Mouse (Mus musculus) left cerebral cortex, postnatal 4 days (tissue): ENCODE results near the gene Cpn2. TPM values are rescaled to one million over a fixed set of nuclear protein-coding genes. Genes with fewer than 3 reads are reported as not detected.

Experiments
- DNase-seq: peaks from one replicate; pipeline ENCODE4 v3.0.0-alpha.2; 2022
- intact Hi-C: fragments of 180-260 bp; cut with DNase I; formaldehyde crosslinking; loops from one replicate; pipeline ENCODE4 v1.15.1; 2025
- total RNA-seq, 2 experiments: library from RNA; stranded (reverse); gene quantifications; 2 replicates each; pipeline ENCODE4 v1.2.3; 2021

Cpn2 gene
- total RNA-seq, 2 experiments from 2014 or later: not detected

- DNase-seq: peak; percentile 20
- intact Hi-C loops: no loop called here
Measured at GRCm38 (mm10) chr16:30282844-30283495, 15.7 kb upstream of the Cpn2 start, which contains the start of gene Lrrc15. Lrrc15 (minus strand) TSS chr16:30283256.

GRCm38 (mm10) chr16:30280676-30281297 lies 13.5 kb upstream of the Cpn2 start:
- intact Hi-C loops: no loop called here
- DNase-seq: no peak

- intact Hi-C loops: no loop called here
- peak; percentile 38 for DNase-seq
Measured at GRCm38 (mm10) chr16:30278406-30278805, 11.1 kb upstream of the Cpn2 start.

DNA sequence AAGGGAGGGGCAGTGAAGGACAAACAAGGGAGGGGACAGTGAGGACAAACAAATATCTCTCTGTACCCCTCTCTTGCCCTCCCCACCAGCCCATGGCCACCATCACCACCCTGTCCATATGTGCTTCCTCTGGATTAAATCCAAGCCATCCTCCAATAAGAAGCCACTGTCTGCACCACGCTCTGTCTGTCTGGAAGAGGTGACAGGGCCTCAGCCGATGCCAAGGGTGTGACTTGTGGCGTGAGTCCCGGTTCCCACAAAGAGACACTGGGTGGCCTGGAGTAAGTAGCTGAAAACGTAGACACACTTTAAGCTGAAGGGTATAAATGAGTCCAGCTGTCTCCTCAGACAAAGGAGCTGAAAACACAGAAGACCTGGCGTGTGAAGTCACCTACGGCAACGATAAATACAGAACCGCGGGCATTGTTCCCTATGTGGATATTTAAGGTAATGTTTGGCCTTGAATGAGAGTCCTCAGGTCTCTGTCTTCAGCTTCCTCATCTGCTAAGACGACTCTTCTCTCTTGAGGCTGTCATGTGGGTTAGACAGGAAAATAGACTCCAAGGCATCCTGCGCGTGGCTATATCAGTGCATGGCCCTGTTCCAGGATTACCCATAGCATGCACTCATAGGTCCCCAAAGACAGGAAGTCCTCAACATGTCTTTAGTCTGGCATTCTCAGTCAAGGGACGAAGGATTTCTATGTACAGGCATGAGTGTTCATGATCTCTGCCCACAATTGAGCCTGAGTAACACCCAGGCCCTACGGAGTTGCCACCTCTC lies 8.4 kb upstream of the Cpn2 start:
- intact Hi-C loops: no loop called here
- DNase-seq: peak; percentile 32

DNA sequence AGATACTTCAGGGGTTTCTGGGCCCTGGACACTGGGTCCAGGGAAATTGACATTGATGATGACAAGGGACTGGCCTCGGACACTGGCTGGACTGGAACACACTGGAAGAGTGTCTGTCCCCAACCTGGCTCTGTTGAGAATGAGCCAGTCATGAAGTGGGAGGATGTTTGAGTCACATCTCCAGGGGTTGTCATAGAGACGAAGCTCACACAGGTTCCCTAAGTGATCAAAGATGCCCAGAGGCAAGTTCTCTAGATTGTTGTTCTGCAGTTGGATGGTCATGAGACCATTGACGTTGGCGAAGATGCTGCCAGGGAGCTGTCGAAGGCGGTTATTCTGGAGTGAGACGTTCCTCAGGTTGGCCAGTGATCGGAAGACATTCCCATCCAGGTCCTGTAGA lies 5.8 kb upstream of the Cpn2 start:
- intact Hi-C loops: no loop called here
- no peak for DNase-seq

- intact Hi-C loops: no loop called here
- no peak for DNase-seq
Measured at GRCm38 (mm10) chr16:30271941-30272595, 4.8 kb upstream of the Cpn2 start.

DNA sequence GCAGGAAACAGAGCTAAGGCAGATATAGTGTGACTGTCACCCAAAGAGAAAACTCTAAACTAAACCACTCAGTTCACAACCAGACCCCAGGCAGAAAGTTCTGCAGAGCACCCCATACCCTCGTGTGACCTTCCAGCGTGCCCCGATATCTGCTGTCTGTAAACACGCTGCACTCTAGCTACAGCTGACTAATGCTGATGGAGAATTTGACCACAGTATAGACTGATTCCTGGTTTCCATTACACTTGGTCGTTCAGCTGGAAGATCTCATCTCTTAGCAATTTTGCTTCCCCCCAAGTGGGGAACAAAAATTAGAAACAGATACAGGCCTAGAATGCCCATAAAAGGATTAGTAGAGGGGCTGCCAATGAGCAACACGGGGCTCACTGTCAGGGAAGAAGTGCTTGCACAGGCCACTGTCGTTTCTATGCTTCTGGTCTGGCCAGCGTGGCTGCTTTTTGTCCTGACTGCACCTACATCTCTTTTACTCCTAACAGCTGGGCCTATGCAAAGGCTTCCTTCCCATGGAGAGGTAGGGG lies 4.0 kb upstream of the Cpn2 start:
- no peak for DNase-seq
- intact Hi-C loops: no loop called here

DNA sequence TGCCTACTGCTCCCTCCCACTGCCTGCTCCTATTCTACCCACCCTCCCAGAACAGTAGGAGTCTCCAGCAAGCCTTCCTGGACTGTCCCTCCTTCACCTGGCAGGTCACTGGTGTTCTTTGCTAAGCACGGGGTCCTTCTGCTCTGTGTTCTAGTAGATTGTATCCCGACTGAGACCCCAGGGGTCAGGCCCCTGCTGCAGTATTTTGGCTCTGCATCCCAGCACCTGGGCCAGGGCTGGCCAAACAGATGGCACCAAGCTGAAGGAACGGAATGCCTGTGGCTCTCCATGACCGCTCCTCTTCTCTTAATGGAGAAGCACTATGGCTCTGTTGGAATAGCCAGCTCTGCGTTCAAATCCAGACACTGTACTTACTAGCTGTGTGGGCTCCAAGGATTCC lies 738 bp downstream of the Cpn2 start:
- peak; percentile 39 for DNase-seq
- intact Hi-C loops: no loop called here

DNA sequence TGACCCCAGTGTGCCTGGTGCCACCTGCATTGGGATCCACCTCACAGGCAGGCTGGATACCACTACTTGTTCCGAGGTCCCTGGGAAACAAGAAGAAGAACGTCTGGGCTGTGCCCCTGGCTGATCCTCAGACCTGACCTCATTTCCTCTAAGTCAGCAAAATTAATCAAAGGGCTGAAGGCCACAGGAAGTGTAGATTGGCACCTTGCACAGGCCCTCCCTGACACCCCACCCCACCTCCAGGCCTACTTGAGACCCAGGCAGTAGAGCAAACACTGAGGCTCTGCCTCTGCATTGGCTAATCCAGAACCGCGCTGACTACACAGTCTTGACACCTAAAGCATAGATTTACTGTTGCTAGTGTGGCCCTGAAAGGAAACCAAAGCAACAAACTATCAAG lies 1.7 kb downstream of the Cpn2 start:
- intact Hi-C loops: no loop called here
- no peak for DNase-seq

- intact Hi-C loops: no loop called here
- no peak for DNase-seq
Measured at GRCm38 (mm10) chr16:30263156-30263555, 4.1 kb downstream of the Cpn2 start.

GRCm38 (mm10) chr16:30262664-30263063 lies 4.6 kb downstream of the Cpn2 start:
- peak; percentile 72 for DNase-seq
- intact Hi-C loops: no loop called here

- intact Hi-C loops: no loop called here
- no peak for DNase-seq
Measured at GRCm38 (mm10) chr16:30262157-30262556, 5.1 kb downstream of the Cpn2 start.

DNA sequence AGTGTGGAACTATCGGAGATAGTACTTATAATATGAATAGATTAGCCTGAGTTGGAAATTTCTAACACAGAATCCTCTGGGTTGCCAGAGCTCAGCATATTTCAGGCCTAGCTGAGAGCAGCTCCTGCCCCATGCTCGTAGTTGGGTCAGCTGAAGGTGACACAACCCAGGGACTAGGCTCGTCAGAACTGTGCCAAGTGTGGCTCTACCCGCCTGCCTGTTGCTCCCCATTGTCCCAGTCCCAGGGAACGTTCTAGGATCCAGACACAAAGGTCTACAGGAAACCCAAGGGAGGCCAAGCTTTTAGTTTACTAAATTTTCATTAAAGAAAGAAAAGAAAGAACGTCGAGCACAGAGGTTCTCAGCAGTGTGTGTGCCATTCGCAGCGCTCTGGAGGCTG lies 6.0 kb downstream of the Cpn2 start:
- no peak for DNase-seq
- intact Hi-C loops: no loop called here

DNA sequence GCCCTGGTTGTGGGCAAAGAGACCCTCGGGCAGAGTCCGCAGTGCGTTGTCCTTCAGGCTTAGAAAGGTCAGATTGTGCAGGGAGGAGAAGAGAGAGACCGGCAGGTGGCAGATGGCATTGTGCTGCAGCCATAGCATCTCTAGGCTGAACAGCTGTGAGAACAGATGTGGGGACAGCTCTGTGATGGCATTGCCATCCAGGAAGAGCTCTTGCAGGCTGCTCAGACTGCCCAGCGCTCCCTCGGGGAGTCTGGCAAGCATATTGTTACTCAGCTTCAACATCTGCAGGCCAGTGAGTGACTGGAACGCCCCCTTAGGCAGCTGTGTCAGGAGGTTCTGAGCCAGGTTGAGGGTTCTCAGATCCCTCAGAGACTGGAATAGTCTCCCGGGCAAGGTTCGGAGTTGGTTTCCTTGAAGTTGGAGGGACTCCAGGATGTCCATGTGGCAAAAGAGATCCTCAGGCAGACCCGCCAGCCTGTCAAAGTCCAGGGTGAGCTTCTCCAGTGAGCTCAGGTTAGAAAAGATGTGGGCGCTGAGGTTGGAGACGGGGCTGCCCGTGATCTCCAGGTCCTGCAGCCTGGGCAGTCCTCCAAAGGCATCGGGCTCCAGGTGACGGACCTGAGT lies 7.2 kb downstream of the Cpn2 start:
- no peak for DNase-seq
- intact Hi-C loops: no loop called here

DNA sequence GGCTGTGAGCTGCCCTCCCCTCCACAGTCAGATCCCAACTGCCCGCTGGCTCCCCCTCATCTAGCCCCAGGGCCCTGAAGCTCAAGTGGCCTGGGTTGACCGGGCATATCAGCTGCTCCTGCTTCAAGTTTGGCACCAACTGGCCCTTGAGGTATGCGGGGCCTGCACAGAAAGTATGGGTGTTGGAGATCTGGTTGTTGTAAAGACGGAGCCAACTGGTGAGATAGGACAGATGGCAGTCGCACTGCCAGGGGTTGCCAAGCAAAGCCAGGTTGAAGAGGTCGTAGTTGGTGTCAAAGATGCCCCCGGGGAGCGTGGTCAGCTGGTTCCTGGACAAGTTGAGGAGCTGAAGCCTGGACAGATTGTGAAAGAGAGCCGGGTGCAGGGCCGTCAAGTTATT lies 7.9 kb downstream of the Cpn2 start:
- intact Hi-C loops: loop anchor here (10.0 kb wide), 1 partner anchor 45 kb away; no protein-coding TSS in a partner anchor
- DNase-seq: no peak

- intact Hi-C loops: loop anchor here (10.0 kb wide), 1 partner anchor 46 kb away; no protein-coding TSS in a partner anchor
- no peak for DNase-seq
Measured at GRCm38 (mm10) chr16:30258441-30258840, 8.9 kb downstream of the Cpn2 start.

DNA sequence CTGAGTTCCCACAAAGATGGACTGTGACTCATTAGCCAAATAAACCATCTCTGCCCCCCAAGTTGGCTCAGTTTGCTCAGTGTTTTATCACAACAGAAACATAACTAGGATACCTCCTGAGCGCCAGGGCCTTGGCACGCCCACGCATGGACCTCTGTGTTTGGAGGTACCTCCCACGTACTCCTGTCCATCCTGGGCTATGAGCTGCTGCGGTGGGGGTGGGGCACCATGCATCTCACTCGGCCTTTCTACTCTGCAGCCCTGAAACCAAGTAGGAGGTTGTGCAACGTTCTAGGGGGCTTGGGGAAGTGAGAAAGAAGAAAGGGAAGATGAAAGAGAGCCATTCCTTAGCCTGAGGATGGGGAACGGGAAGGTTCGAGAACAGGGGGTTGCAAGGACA lies 9.6 kb downstream of the Cpn2 start:
- no peak for DNase-seq
- intact Hi-C loops: loop anchor here (10.0 kb wide), 1 partner anchor 47 kb away; no protein-coding TSS in a partner anchor

DNA sequence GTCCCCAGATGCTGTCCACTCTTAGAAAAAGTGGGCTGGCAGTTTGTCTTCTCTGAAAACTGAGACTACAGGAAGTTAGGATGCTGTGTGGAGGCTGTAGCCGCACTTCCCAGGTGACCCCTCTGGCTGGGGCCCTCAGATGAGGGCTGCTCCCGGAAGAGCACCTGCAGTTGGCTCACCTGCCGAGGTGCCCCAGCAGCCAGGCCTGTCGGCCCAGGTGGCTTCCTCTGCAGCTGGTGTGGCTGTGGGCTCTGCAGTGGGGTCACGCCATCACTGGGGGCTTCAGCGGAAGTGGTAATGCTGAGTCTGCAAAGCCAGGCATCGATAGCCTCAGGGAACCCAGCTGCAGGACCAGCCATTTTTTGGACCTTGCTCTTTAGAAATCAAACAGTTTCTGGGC lies 12.2 kb downstream of the Cpn2 start:
- intact Hi-C loops: loop anchor here (10.0 kb wide), 1 partner anchor 50 kb away; no protein-coding TSS in a partner anchor
- no peak for DNase-seq

- no peak for DNase-seq
- intact Hi-C loops: loop anchor here (10.0 kb wide), 1 partner anchor 51 kb away; no protein-coding TSS in a partner anchor
Measured at GRCm38 (mm10) chr16:30253900-30254299, 13.4 kb downstream of the Cpn2 start.

GRCm38 (mm10) chr16:30253374-30253773 lies 13.9 kb downstream of the Cpn2 start:
- intact Hi-C loops: loop anchor here (10.0 kb wide), 1 partner anchor 51 kb away; no protein-coding TSS in a partner anchor
- DNase-seq: no peak
